Mouse (Mus musculus): ENCODE measurements at regions not wholly inside any gene's neighbourhood (a gene's known extent, or its start where the extent isn't known, plus 50 kb on each side); places are given as distances from the start of the nearest gene placed in this dataset.

- no peak for TF ChIP-seq CTCF (IDR thresholded peaks at IDR 0.05; ENCODE audit: control insufficient read depth, insufficient read depth, insufficient replicate concordance, low read depth, low read length)
- TF ChIP-seq POLR2A (IDR thresholded peaks at IDR 0.05; ENCODE audit: control insufficient read depth, low read depth, low read length): no peak
Measured at GRCm38 (mm10) chr14:120135198-120135597, 93.0 kb upstream of the Oxgr1 start.
